Mouse (Mus musculus) hindbrain, embryonic 13.5 days (tissue): Measurements from ENCODE around the gene Pde11a. TPM values are rescaled to one million over a fixed set of nuclear protein-coding genes. Genes with fewer than 3 reads are reported as not detected.

Experiments used
- ATAC-seq: fragments of 200-750 bp; cut with Nextera tagmentation; 2 replicates; pipeline ENCODE4 v1.8.0; 2017; ENCODE audit warnings: moderate TSS enrichment; ENCODE audit not compliant: low FRiP score
- H3K27ac ChIP-seq: fragments of 300-500 bp; sonication (generic); 2 replicates; pipeline ENCODE4 v1.5.1; 2015; ENCODE audit warnings: inconsistent platforms, mild to moderate bottlenecking, moderate library complexity
- H3K27me3 ChIP-seq: fragments of 300-500 bp; sonication (generic); 2 replicates; pipeline ENCODE4 v1.6.1; 2015; ENCODE audit warnings: mild to moderate bottlenecking, inconsistent platforms
- H3K36me3 ChIP-seq: fragments of 300-500 bp; sonication (generic); 2 replicates; pipeline ENCODE4 v1.6.1; 2015; ENCODE audit warnings: mild to moderate bottlenecking, inconsistent platforms
- H3K4me1 ChIP-seq: fragments of 300-500 bp; sonication (generic); replicated peaks from 2 replicates; pipeline ENCODE4 v1.6.1; 2015; ENCODE audit warnings: inconsistent platforms
- H3K4me2 ChIP-seq: fragments of 300-500 bp; sonication (generic); 2 replicates; pipeline ENCODE4 v1.6.1; 2015; ENCODE audit warnings: inconsistent platforms, mild to moderate bottlenecking, moderate library complexity
- H3K4me3 ChIP-seq: fragments of 300-500 bp; sonication (generic); 2 replicates; pipeline ENCODE4 v1.5.1; 2015; ENCODE audit warnings: mild to moderate bottlenecking, inconsistent platforms
- H3K9ac ChIP-seq: fragments of 300-500 bp; sonication (generic); 2 replicates; pipeline ENCODE4 v1.6.1; 2015; ENCODE audit warnings: mild to moderate bottlenecking, inconsistent platforms
- H3K9me3 ChIP-seq: fragments of 300-500 bp; sonication (generic); 2 replicates; pipeline ENCODE4 v1.6.1; 2016; ENCODE audit warnings: inconsistent platforms
- WGBS: fragments of 180-500 bp; shearing (Covaris S2); methylation state at CpG from one replicate; pipeline ENCODE4 v1.1.7; 2015; 5-methylcytosine and 5-hydroxymethylcytosine counted together
- polyA plus RNA-seq: library from polyadenylated mRNA; unstranded; fragments of >200 nt; fragmentation: Nextera tagmentation; extraction: Ambion mirVana; gene quantifications from 2 replicates; pipeline ENCODE4 v1.2.1, GENCODE M21; 2015

Pde11a gene
- polyA plus RNA-seq, 1 experiment from 2014 or later = 1.6 TPM

GRCm38 (mm10) chr2:76016136-76016535 lies 322.4 kb downstream of the Pde11a start:
- H3K4me1 ChIP-seq = peaks cover 14% of the 10 kb centered on the region
- no peaks in the 10 kb centered on the region for H3K36me3 ChIP-seq
- H3K27me3 ChIP-seq = no peaks in the 10 kb centered on the region
- WGBS = 87% methylated on average over 8 of the region's 8 CpGs
- no peak overlapping the region for H3K4me2 ChIP-seq
- H3K9me3 ChIP-seq = no peaks in the 10 kb centered on the region
- H3K27ac ChIP-seq = no peak overlapping the region
- H3K4me3 ChIP-seq = no peak overlapping the region
- no peak overlapping the region for H3K9ac ChIP-seq
- ATAC-seq = no peak

- Histone ChIP-seq H3K36me3 (no peaks in the 10 kb centered on the region), H3K4me1 (peaks cover 14% of the 10 kb centered on the region), H3K4me3 (no peak overlapping the region), H3K27me3 (no peaks in the 10 kb centered on the region), H3K4me2 (no peak overlapping the region), H3K27ac (no peak overlapping the region), H3K9ac (no peak overlapping the region), H3K9me3 (no peaks in the 10 kb centered on the region)
- WGBS = 95% methylated on average over 7 of the region's 7 CpGs
- no peak for ATAC-seq
These were observed 323.1 kb downstream of the Pde11a start for GRCm38 (mm10) chr2:76015460-76015859.

- ATAC-seq = no peak
- Histone ChIP-seq H3K4me2 (no peak overlapping the region), H3K4me3 (no peak overlapping the region), H3K9ac (no peak overlapping the region), H3K27me3 (no peaks in the 10 kb centered on the region), H3K27ac (no peak overlapping the region), H3K4me1 (peaks cover 14% of the 10 kb centered on the region), H3K36me3 (no peaks in the 10 kb centered on the region), H3K9me3 (no peaks in the 10 kb centered on the region)
- 88% methylated on average over 3 of the region's 3 CpGs for WGBS
These were observed 323.9 kb downstream of the Pde11a start for GRCm38 (mm10) chr2:76014659-76015058.

GRCm38 (mm10) chr2:76006194-76006593 lies 332.4 kb downstream of the Pde11a start:
- Histone ChIP-seq H3K36me3 (no peaks in the 10 kb centered on the region), H3K4me1 (peaks cover 17% of the 10 kb centered on the region), H3K9ac (no peak overlapping the region), H3K27me3 (no peaks in the 10 kb centered on the region), H3K9me3 (no peaks in the 10 kb centered on the region), H3K4me2 (no peak overlapping the region), H3K27ac (no peak overlapping the region), H3K4me3 (no peak overlapping the region)
- no peak for ATAC-seq
- WGBS = 13% methylated on average over 4 of the region's 4 CpGs

GRCm38 (mm10) chr2:76002899-76003298 lies 335.7 kb downstream of the Pde11a start:
- Histone ChIP-seq H3K9ac (no peak overlapping the region), H3K4me2 (no peak overlapping the region), H3K4me3 (no peak overlapping the region), H3K36me3 (no peaks in the 10 kb centered on the region), H3K27me3 (no peaks in the 10 kb centered on the region), H3K9me3 (no peaks in the 10 kb centered on the region), H3K4me1 (peaks cover 32% of the 10 kb centered on the region), H3K27ac (peak overlapping the region; percentile 10; the same call in 1 of the 2 replicates)
- no peak for ATAC-seq
- WGBS = 33% methylated on average over 9 of the region's 9 CpGs

- Histone ChIP-seq H3K4me2 (no peak overlapping the region), H3K4me3 (no peak overlapping the region), H3K36me3 (no peaks in the 10 kb centered on the region), H3K9me3 (no peaks in the 10 kb centered on the region), H3K9ac (no peak overlapping the region), H3K27ac (0 out of 2 replicates have a peak overlapping the region, but pooled peaks have one; percentile 10), H3K4me1 (peaks cover 37% of the 10 kb centered on the region), H3K27me3 (no peaks in the 10 kb centered on the region)
- no peak for ATAC-seq
- WGBS = 51% methylated on average over 8 of the region's 8 CpGs
These were observed 337.2 kb downstream of the Pde11a start for GRCm38 (mm10) chr2:76001392-76001791.

GRCm38 (mm10) chr2:75999636-76000035 lies 338.9 kb downstream of the Pde11a start:
- no peak overlapping the region for H3K9ac ChIP-seq
- H3K4me3 ChIP-seq = no peak overlapping the region
- H3K4me1 ChIP-seq = peaks cover 31% of the 10 kb centered on the region
- no peaks in the 10 kb centered on the region for H3K9me3 ChIP-seq
- no peak overlapping the region for H3K4me2 ChIP-seq
- H3K27ac ChIP-seq = no peak overlapping the region
- no peak for ATAC-seq
- H3K27me3 ChIP-seq = no peaks in the 10 kb centered on the region
- WGBS = 26% methylated on average over 12 of the region's 12 CpGs
- no peaks in the 10 kb centered on the region for H3K36me3 ChIP-seq

GRCm38 (mm10) chr2:75998692-75999091 lies 339.9 kb downstream of the Pde11a start:
- 19% methylated on average over 8 of the region's 8 CpGs for WGBS
- no peak for ATAC-seq
- H3K9ac ChIP-seq = no peak overlapping the region
- H3K9me3 ChIP-seq = no peaks in the 10 kb centered on the region
- no peak overlapping the region for H3K4me2 ChIP-seq
- no peaks in the 10 kb centered on the region for H3K36me3 ChIP-seq
- no peak overlapping the region for H3K4me3 ChIP-seq
- no peaks in the 10 kb centered on the region for H3K27me3 ChIP-seq
- peaks cover 32% of the 10 kb centered on the region for H3K4me1 ChIP-seq
- H3K27ac ChIP-seq = 0 out of 2 replicates have a peak overlapping the region, but pooled peaks have one; percentile 14

GRCm38 (mm10) chr2:75997726-75998125 lies 340.8 kb downstream of the Pde11a start:
- no peaks in the 10 kb centered on the region for H3K9me3 ChIP-seq
- H3K36me3 ChIP-seq = no peaks in the 10 kb centered on the region
- 30% methylated on average over 12 of the region's 12 CpGs for WGBS
- H3K4me2 ChIP-seq = no peak overlapping the region
- H3K27me3 ChIP-seq = no peaks in the 10 kb centered on the region
- no peak overlapping the region for H3K27ac ChIP-seq
- no peak for ATAC-seq
- H3K4me3 ChIP-seq = no peak overlapping the region
- H3K4me1 ChIP-seq = peaks cover 37% of the 10 kb centered on the region
- no peak overlapping the region for H3K9ac ChIP-seq

GRCm38 (mm10) chr2:75994841-75995240 lies 343.7 kb downstream of the Pde11a start:
- no peak overlapping the region for H3K4me3 ChIP-seq
- no peaks in the 10 kb centered on the region for H3K27me3 ChIP-seq
- no peak overlapping the region for H3K4me2 ChIP-seq
- no peaks in the 10 kb centered on the region for H3K9me3 ChIP-seq
- H3K27ac ChIP-seq = no peak overlapping the region
- WGBS = 98% methylated on average over 11 of the region's 11 CpGs
- no peak overlapping the region for H3K9ac ChIP-seq
- H3K4me1 ChIP-seq = peaks cover 49% of the 10 kb centered on the region
- no peak for ATAC-seq
- no peaks in the 10 kb centered on the region for H3K36me3 ChIP-seq

- no peaks in the 10 kb centered on the region for H3K9me3 ChIP-seq
- 47% methylated on average over 6 of the region's 6 CpGs for WGBS
- H3K9ac ChIP-seq = no peak overlapping the region
- no peak overlapping the region for H3K4me2 ChIP-seq
- no peaks in the 10 kb centered on the region for H3K27me3 ChIP-seq
- peaks cover 58% of the 10 kb centered on the region for H3K4me1 ChIP-seq
- no peak for ATAC-seq
- no peak overlapping the region for H3K4me3 ChIP-seq
- 0 out of 2 replicates have a peak overlapping the region, but pooled peaks have one; percentile 40 for H3K27ac ChIP-seq
- H3K36me3 ChIP-seq = no peaks in the 10 kb centered on the region
These were observed 346.9 kb downstream of the Pde11a start for GRCm38 (mm10) chr2:75991581-75992205.

- WGBS = 49% methylated on average over 13 of the region's 13 CpGs
- no peaks in the 10 kb centered on the region for H3K9me3 ChIP-seq
- no peaks in the 10 kb centered on the region for H3K36me3 ChIP-seq
- peak overlapping the region; percentile 91; the same call in 1 of the 2 replicates for H3K27ac ChIP-seq
- ATAC-seq = no peak
- peaks cover 63% of the 10 kb centered on the region for H3K4me1 ChIP-seq
- H3K4me2 ChIP-seq = no peak overlapping the region
- no peak overlapping the region for H3K9ac ChIP-seq
- H3K27me3 ChIP-seq = no peaks in the 10 kb centered on the region
- H3K4me3 ChIP-seq = no peak overlapping the region
These were observed 347.6 kb downstream of the Pde11a start for GRCm38 (mm10) chr2:75990885-75991539.

- no peak for ATAC-seq
- no peaks in the 10 kb centered on the region for H3K27me3 ChIP-seq
- no peak overlapping the region; the same call in 1 of the 2 replicates for H3K4me2 ChIP-seq
- 58% methylated on average over 4 of the region's 4 CpGs for WGBS
- H3K36me3 ChIP-seq = no peaks in the 10 kb centered on the region
- H3K9ac ChIP-seq = no peak overlapping the region
- no peaks in the 10 kb centered on the region for H3K9me3 ChIP-seq
- H3K27ac ChIP-seq = peak overlapping the region; percentile 91
- no peak overlapping the region for H3K4me3 ChIP-seq
- H3K4me1 ChIP-seq = peaks cover 71% of the 10 kb centered on the region
These were observed 348.9 kb downstream of the Pde11a start for GRCm38 (mm10) chr2:75989694-75990093.
